Mouse (Mus musculus): ENCODE measurements at regions not wholly inside any gene's neighbourhood (a gene's known extent, or its start where the extent isn't known, plus 50 kb on each side); places are given as distances from the start of the nearest gene placed in this dataset.
A peak's percentile ranks its signal among the peaks of the same experiment; 100 is the strongest.
"Not testable (repeated sequence)": the region's sequence is repeated elsewhere in the genome, so short reads cannot be mapped to it uniquely, and the experiment has no call there.

DNA sequence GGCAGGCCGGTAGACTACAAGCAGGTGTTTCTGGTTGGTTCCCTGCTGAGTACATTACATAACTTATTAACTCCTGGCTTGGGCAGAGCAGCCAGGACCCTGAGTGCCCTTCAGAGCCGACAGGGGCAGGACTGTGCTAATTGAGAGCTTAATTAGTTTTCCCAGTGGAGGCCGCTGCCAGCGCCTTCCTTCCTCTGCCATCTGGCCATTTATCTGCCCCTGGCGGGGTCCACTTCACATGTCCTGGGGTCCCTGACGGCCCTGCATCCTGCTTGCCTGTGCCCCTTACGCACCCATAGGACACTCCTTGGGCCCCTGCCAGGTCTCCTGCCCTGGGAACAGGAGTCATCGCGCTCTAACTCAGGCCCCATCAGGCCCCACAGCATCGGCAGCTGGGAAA is 87.4 kb upstream of the Lemd2 start:
- DNase-seq (ENCODE audit: low spot score in 2 of 2) = no peak
- intact Hi-C loops (cut with DNase I) = no loop called here

DNA sequence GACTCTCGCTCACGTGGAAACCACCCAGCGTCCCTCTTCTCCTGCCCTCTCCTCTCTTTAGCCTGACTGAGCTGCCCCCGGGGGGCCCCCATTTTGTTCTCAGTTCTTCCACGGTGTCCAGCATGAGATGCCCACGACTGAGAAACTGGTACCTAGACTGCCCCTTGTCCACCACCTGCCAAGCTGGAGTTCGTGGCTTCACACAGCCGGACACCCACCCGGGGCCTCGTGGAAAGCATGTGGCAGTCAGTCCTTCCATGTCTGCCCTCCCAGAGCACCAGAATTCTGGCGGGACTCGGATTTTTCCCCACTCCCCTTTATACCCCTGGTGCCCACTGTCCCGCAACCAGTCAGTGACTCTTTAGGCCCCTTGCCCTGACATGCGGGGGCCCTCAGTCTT is 86.9 kb upstream of the Lemd2 start:
- DNase-seq (ENCODE audit: low spot score in 2 of 2) = no peak

DNA sequence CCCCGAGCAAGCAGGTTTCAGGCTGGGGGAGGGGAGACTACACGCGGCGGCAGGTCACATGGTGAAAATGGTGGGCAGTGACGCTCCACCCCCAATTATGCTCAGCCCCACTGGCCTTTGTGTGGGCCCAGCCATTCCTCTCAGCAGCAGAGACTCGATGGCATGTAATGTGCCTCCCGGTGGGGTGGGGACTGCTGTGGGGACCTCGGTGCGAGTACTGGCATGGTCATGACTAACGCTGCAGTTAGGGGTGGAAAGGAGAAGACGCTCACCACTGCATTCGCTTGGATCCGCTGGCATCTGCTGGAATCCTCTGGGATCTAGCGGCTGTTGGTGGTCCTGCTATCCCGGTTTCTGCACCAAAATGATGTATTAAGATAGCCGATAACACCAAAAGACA is 86.0 kb upstream of the Lemd2 start:
- no peak for DNase-seq (ENCODE audit: low spot score in 2 of 2)
- intact Hi-C loops (cut with DNase I) = no loop called here

More for the DNA sequence above, 86.9 kb upstream of the Lemd2 start:
- intact Hi-C loops (cut with DNase I) = no loop called here

DNA sequence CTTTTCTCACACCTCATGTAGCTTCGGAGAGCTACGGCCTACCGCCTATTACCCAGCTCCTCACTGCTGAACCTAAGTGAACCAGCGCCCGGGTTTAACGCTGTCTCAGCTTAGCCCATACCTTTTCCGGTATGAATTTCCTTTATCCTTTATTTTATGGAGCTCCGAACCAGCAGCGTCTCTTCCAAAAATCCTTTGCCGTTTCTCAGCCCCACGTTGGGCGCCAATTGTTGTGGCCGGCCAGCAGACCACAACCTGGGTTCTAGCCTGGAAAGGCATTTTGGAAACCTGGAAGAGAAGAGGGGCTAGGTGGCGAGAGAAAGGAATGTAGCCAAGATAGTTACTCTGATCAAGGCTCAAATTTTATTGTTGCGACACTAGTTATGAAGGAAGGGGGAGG is 85.5 kb upstream of the Lemd2 start:
- intact Hi-C loops (cut with DNase I); DNase-seq (ENCODE audit: low spot score in 2 of 2): not testable (repeated sequence)

DNA sequence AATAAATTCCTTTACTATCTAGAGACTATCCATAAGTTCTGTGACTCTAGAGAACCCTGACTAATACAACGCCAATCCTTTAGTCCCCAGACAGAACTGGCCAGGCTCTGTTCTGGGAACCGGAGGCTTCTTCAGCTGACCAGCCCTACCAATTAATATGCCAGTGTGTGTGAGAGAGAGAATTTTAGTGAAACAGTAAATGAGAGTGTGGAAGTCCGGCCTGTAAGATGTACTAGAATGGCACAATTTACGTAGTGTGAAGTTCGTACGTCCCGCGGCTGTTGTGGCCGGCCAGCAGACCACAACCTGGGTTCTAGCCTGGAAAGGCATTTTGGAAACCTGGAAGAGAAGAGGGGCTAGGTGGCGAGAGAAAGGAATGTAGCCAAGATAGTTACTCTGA is 83.7 kb upstream of the Lemd2 start:
- intact Hi-C loops (cut with DNase I); DNase-seq (ENCODE audit: low spot score in 2 of 2): not testable (repeated sequence)

DNA sequence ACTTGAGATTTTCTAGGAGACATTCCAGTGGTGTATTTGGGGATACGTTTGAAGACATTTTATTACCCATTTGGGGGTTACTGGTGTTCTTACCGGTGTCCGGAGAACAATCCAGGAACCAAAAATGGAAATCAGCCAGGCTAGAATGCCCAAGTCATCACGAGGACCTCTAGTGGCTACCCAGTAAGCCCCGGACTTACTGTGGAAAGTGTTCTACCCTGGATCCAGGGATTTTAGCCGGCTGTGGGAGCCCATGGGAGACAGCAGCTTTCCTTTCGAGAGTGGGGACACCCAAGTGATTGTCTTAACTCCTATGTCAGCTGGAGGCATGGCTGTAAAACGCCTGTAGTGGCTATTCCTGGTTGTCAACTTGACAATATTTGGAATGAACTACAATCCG is 77.0 kb upstream of the Lemd2 start:
- intact Hi-C loops (cut with DNase I) = no loop called here
- DNase-seq (ENCODE audit: low spot score in 2 of 2) = no peak

DNA sequence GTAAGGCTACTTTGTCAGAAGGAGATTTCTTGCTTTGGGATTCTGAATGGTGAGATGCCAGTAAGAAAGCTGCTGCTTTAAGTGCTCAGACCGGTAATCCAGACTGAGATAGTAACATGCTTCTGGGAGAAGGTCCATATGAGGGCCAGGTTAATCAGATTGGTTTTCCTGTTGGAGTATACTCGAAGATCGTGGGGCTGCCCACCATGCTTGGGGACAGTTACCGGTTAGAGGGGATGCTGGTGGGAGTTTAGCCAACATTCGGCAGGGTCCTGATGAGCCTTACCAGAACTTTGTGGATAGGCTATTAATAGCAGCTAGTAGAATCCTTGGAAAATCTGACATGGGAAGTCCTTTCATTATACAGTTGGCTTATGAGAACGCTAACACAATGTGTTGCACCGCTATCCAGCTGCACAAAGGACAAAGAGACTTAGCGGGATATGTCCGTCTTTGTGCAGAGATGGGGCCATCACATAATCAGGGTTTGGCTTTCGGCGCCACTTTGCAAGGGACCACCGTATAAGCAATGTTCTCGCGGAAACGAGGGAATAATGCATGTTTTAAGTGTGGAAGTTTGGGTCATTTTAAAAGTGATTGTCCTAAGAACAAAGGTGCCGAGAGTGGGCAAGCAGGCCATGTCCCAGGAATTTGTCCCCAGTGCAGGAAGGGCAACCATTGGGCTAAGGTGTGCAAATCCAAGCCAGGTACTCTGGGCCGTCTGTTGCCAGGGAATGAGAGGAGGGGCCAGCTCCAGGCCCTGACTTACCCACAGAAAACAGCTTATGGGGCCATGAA is 75.4 kb upstream of the Lemd2 start:
- intact Hi-C loops (cut with DNase I); DNase-seq (ENCODE audit: low spot score in 2 of 2): not testable (repeated sequence)

DNA sequence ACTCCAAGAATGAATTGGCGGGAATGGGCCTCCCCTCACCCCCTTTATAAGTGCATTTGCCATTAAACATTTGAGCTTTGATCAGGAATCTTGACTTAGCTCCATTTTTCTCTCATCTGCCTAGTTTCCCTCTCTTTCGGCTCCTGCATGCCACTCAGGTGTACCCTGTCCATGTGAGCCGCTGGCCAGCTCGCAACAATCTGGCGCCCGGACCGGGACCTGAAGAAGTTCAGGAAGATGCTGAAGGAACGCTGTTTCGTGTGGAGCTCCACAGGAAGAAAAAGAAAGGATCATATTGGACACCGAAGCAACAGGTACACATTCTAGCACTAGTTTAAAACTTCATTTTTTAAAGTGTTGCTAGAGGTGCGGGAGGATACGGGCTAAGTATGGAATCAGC is 73.5 kb upstream of the Lemd2 start:
- DNase-seq (ENCODE audit: low spot score in 2 of 2); intact Hi-C loops (cut with DNase I): not testable (repeated sequence)

DNA sequence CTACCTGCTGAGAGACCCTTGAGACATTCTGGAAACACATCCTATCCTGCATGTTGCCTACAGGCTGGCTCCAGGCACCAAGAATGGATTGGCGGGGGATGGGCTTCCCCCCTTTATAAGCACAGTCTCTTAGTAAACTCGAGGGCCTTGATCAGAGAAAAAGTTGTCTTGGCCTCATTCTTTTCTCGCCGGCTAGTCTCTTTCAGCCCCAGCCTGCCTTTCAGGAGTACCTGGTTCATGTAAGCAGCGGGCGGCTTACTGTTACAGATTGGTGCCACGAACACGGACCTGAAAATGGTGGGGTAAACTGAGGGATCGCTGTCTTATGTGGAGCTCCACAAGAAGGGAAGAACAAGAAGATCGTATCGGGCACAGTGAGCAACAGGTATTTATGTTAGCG is 67.5 kb upstream of the Lemd2 start:
- intact Hi-C loops (cut with DNase I); DNase-seq (ENCODE audit: low spot score in 2 of 2): not testable (repeated sequence)

DNA sequence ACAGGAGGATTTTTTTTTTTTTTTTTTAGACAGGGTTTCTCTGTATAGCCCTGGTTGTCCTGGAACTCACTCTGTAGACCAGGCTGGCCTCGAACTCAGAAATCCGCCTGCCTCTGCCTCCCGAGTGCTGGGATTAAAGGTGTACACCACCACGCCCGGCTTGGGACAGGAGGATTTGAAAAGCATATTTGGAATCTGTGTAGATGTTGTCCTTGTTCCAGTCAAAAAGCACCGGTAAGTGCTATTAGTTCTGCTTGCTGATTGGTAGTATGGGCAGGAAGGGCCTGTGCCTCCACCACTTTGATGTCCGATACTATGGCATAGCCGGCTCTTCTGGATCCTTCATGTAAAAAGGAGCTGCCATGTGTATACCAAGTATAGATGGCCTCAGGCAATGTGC is 66.5 kb upstream of the Lemd2 start:
- DNase-seq (ENCODE audit: low spot score in 2 of 2) = not testable (repeated sequence)

DNA sequence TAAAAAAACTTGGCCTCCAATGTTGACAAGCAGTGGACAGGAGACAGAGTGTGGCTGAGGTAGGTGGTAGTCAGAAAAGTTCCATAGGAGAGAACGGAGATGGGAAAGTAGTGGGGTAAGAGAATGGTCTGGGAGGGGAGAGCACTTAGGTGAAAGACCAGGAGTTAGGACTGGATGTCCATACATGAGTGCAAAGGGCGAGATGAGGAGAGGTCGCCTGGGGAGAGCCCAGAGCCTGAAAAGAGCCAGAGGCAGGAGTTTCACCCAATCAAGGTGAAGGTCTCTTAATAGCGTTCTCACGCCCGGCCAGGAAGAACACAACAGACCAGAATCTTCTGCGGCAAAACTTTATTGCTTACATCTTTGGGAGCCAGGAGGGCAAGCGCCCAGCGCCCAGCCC is 60.3 kb upstream of the Lemd2 start:
- intact Hi-C loops (cut with DNase I); DNase-seq (ENCODE audit: low spot score in 2 of 2): not testable (repeated sequence)

More for the DNA sequence above, 66.5 kb upstream of the Lemd2 start:
- intact Hi-C loops (cut with DNase I) = not testable (repeated sequence)

DNA sequence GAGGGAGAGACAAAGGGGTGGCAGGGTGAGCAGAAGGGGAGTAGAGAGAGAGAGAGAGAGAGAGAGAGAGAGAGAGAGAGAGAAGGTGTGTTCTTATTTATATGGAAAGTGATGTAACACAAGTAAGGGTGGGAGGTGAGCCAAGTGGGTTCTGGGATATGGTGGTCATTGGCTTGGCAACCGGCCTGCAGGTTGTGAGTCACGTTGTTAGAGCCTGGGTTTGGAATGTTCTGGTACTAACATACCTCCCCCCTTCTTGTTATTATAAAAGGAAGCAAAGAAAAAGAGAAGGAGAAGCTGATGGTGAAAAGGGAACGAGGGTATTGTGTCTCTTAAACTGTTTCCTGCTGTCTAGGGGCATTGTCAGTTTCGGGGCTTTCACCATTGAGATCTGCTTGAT is 58.3 kb upstream of the Lemd2 start:
- intact Hi-C loops (cut with DNase I) = no loop called here
- DNase-seq (ENCODE audit: low spot score in 2 of 2) = no peak

DNA sequence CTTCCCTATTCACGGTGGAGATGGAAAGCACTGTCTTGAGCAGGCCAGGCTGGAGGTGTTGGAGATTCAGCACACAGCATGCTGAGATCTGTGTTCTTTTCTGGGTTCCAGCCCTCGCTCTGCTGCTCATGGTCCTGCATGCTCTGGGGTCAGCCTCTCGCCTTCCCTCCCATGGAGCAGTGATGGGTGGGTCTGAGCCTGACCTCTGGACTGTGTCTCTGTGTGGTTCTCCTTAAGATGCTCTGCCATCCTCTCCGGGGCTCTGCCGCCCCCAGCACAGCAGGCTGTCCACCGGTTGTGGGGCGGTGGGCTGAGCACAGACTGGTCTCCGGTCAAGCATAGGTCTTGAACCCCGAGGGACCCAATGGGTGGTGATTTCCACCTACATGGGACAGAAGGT is 57.7 kb upstream of the Lemd2 start:
- intact Hi-C loops (cut with DNase I) = no loop called here
- no peak for DNase-seq (ENCODE audit: low spot score in 2 of 2)

DNA sequence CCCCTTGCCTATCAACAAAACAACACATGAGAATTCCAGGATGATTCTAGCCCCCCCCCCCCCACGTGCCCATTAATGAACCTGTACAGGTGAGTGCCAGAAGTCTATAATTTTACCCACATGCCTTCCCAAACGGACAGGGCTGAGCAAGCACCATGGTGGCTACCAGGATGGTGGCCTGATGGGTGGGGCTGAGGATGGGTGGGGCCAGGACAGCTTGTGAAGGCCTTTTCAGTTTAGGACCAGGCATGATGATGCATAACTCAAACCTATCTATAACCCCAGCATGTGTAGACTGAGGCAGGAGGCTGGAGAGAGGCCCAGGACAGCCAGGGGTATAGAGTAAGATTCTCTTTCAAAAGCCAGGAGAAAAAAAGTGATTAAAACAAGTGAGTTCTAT is 57.0 kb upstream of the Lemd2 start:
- intact Hi-C loops (cut with DNase I) = no loop called here
- no peak for DNase-seq (ENCODE audit: low spot score in 2 of 2)

DNA sequence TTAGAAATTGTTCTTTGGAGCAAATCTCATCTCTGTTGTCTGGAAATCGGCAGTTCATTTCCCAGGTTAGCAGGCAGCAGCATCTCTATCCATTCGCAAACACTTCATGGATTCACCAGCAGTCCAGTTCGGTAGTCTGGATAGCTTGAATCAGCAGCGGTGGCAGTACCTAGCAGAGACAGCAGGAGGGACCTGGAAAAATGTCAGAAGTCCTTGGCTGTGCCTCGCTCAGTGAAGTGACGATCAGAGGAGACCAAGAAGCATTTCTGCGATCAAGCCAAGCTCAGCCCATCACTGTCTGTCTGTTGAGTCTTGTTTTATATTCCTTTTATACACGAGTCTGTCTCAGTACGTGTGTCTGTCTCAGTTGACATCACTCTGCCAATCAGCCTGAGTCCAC is 55.8 kb upstream of the Lemd2 start:
- no peak for DNase-seq (ENCODE audit: low spot score in 2 of 2)
- intact Hi-C loops (cut with DNase I) = no loop called here

DNA sequence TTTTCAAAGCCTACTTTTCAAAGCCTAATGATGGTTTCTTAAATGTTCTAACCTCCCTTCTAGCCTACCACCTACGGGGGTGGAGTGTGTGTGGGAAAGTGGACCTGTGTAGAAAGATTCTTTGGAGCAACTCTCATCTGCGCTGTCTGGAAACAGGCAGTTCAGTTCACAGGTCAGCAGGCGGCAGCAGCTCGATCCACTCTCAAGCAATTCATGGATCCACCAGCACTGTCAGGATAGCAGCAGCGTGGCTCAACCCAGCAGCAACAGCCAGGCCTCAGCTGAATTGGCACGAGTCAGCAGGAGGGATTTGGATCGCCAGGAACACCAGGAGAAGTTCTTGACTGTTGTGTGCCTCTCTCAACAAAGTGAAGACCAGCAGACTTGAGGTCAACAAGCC is 53.1 kb upstream of the Lemd2 start:
- DNase-seq (ENCODE audit: low spot score in 2 of 2) = peak in 1 of 2 experiments; percentile 57
- intact Hi-C loops (cut with DNase I) = no loop called here

DNA sequence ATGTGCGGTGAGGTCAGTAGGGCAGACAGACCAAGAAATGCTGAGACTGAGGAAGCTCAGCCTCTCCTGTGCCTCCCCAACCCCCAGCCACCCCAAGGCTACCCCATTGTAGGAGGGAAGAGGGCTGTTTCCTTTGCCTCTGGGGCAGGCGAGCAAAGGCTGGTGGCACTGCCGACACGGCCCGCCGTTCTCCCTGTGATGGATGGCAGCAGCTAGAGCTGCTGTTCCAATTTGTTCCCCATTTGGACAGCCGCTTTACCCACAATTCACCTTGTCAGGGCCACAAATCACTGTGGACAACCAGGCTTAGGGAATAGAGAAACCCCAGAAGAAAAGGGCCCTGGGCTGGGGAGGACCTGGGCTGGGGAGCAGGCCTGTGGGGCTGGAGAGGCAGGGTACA is 51.5 kb upstream of the Lemd2 start:
- DNase-seq (ENCODE audit: low spot score in 2 of 2) = no peak
- intact Hi-C loops (cut with DNase I) = no loop called here

Small RNA genes lying in the stretch of these regions (microRNA-seq; reads per million reads assigned to microRNA genes)
- gene Mir7214 (0 reads per million in 2 experiments), gene Mir7216 (0 reads per million in 2 experiments), gene Mir7217 (0 reads per million in 2 experiments), gene Mir7218 (0 reads per million in 2 experiments)

Measured in left cerebral cortex, postnatal 14 days (tissue).